Mouse (Mus musculus) midbrain, embryonic 13.5 days (tissue): ENCODE results near the gene Gm7271. TPM values are rescaled to one million over a fixed set of nuclear protein-coding genes. Genes with fewer than 3 reads are reported as not detected.

Source experiments
- ATAC-seq: fragments of 200-750 bp; cut with Nextera tagmentation; 2 replicates; pipeline ENCODE4 v1.8.0; 2017; ENCODE audit warnings: mild to moderate bottlenecking, moderate TSS enrichment, moderate library complexity
- H3K27ac ChIP-seq: fragments of 300-500 bp; sonication (generic); 2 replicates; pipeline ENCODE4 v1.5.1; 2015; ENCODE audit warnings: inconsistent platforms, mild to moderate bottlenecking, moderate library complexity
- H3K27me3 ChIP-seq: fragments of 300-500 bp; sonication (generic); 2 replicates; pipeline ENCODE4 v1.6.1; 2015; ENCODE audit warnings: mild to moderate bottlenecking, inconsistent platforms
- H3K36me3 ChIP-seq: fragments of 300-500 bp; sonication (generic); 2 replicates; pipeline ENCODE4 v1.6.1; 2015; ENCODE audit warnings: mild to moderate bottlenecking, inconsistent platforms
- H3K4me1 ChIP-seq: fragments of 300-500 bp; sonication (generic); replicated peaks from 2 replicates; pipeline ENCODE4 v1.6.1; 2015; ENCODE audit warnings: inconsistent platforms
- H3K4me2 ChIP-seq: fragments of 300-500 bp; sonication (generic); replicated peaks from 2 replicates; pipeline ENCODE4 v1.6.1; 2015; ENCODE audit warnings: moderate library complexity, mild to moderate bottlenecking, inconsistent platforms
- H3K4me3 ChIP-seq: fragments of 300-500 bp; sonication (generic); replicated peaks from 2 replicates; pipeline ENCODE4 v1.5.1; 2015; ENCODE audit warnings: mild to moderate bottlenecking, inconsistent platforms
- H3K9ac ChIP-seq: fragments of 300-500 bp; sonication (generic); replicated peaks from 2 replicates; pipeline ENCODE4 v1.6.1; 2015; ENCODE audit warnings: mild to moderate bottlenecking, inconsistent platforms
- H3K9me3 ChIP-seq: fragments of 300-500 bp; sonication (generic); 2 replicates; pipeline ENCODE4 v1.6.1; 2016; ENCODE audit warnings: mild to moderate bottlenecking, inconsistent platforms
- WGBS: fragments of 180-500 bp; shearing (Covaris S2); methylation state at CpG from one replicate; pipeline ENCODE4 v1.1.7; 2015; 5-methylcytosine and 5-hydroxymethylcytosine counted together
- polyA plus RNA-seq: library from polyadenylated mRNA; unstranded; fragments of >200 nt; fragmentation: Nextera tagmentation; extraction: Ambion mirVana; gene quantifications from 2 replicates; pipeline ENCODE4 v1.2.1, GENCODE M21; 2015

The Gm7271 gene
- not detected in 2 replicates for polyA plus RNA-seq

DNA sequence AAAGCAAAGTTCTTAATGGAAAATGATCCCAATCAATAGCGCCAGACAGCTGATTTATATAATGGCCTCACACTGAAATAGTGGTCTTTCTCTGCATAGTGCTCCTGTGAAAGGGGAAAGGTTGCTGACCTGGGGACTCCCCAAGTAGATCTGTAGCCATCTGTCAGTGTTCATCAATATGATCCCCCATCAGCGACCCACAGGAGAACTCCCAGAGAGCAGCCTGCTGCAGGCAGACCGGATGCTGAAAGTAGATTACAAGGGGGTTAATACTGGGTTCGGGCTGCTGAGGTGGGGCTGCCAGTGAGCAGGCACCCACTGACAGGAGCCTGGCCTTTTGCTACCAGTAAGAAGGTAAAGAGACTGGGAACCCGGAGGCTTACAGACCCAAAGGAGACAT, at the start of gene Gm7271:
Gene Gm7271, plus strand, starts transcription at position 230 of the 400 bp plus-strand sequence.
- no peak within 1 kb of the TSS for H3K27ac ChIP-seq
- H3K27me3 ChIP-seq: no peaks in the 10 kb centered on the region
- ATAC-seq: no peak
- no peak within 1 kb of the TSS for H3K4me2 ChIP-seq
- no peak within 1 kb of the TSS for H3K9ac ChIP-seq
- H3K4me1 ChIP-seq: no peaks in the 10 kb centered on the region; the same call in 1 of the 2 replicates
- no peak within 1 kb of the TSS for H3K4me3 ChIP-seq
- H3K9me3 ChIP-seq: no peaks in the 10 kb centered on the region
- WGBS: 46% methylated on average over 5 of the region's 5 CpGs
- H3K36me3 ChIP-seq: no peaks in the 10 kb centered on the region

DNA sequence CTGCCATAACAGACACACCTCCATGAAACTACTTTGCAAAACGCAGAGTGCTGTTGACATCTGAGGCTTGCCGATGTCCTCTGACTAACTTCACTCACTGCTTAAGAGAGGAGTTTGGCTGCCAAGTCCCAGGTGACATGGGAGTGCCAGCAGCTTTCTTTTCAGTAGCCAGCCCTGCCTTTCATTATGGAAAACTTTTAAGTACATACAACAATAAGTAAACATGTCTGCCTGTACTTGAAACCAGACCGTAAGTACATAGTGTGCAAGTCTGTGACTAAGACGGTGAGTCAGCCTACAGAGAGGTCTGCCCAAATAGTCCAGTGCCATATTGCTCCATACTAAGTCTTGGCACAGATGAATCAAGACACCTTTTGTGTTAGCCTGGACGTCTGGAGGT, 46.7 kb upstream of the Gm7271 start:
- Histone ChIP-seq H3K9ac (no peak overlapping the region), H3K27me3 (no peaks in the 10 kb centered on the region), H3K27ac (no peak overlapping the region), H3K9me3 (peaks cover 3% of the 10 kb centered on the region; the same call in 1 of the 2 replicates), H3K36me3 (no peaks in the 10 kb centered on the region), H3K4me3 (no peak overlapping the region), H3K4me1 (no peaks in the 10 kb centered on the region), H3K4me2 (no peak overlapping the region)
- ATAC-seq: no peak
- 88% methylated on average over 5 of the region's 5 CpGs for WGBS

DNA sequence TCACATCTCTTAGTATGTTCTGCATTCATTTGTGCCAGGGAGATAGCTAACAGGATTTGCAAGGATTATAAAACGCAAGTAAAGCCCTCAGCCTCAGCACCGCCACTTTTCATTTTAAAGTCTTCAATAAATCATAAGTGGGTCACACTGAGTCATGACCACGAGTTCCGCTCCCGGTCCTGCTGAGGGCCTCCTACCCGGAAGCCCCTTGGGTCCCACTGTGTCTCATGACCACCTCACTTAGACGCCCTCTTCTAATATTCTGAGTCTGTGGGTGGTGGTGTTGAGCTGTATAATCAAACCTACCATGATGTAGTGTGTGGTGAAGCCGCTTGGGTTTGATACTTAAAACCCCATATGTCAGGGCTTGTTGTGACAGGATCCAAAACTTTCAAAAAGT, 46.1 kb upstream of the Gm7271 start:
- H3K4me2 ChIP-seq: no peak overlapping the region
- peaks cover 3% of the 10 kb centered on the region; the same call in 1 of the 2 replicates for H3K9me3 ChIP-seq
- H3K4me3 ChIP-seq: no peak overlapping the region
- H3K27me3 ChIP-seq: no peaks in the 10 kb centered on the region
- no peaks in the 10 kb centered on the region for H3K36me3 ChIP-seq
- no peak overlapping the region for H3K27ac ChIP-seq
- 86% methylated on average over 8 of the region's 8 CpGs for WGBS
- H3K4me1 ChIP-seq: no peaks in the 10 kb centered on the region
- no peak overlapping the region for H3K9ac ChIP-seq
- ATAC-seq: no peak

DNA sequence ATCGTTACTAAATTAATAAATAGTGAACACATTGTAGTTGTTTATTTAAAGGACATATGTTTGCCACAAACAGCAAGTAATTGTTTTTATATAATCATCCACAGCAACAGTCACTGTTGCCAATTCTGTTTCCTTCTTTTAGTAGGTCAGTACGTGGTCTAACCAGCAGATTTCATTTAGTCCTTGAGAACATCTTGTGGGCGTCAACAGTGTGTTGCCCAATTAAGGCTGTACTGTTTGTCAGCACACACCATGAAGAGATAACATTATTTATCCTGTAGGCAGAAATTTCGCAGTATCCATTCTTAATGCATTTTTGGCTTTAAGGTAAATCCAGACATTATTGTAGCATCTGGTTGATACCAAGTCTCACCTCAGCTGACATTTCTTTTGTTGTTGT, 42.4 kb upstream of the Gm7271 start:
- no peak overlapping the region for H3K4me3 ChIP-seq
- WGBS: 83% methylated on average over 4 of the region's 4 CpGs

DNA sequence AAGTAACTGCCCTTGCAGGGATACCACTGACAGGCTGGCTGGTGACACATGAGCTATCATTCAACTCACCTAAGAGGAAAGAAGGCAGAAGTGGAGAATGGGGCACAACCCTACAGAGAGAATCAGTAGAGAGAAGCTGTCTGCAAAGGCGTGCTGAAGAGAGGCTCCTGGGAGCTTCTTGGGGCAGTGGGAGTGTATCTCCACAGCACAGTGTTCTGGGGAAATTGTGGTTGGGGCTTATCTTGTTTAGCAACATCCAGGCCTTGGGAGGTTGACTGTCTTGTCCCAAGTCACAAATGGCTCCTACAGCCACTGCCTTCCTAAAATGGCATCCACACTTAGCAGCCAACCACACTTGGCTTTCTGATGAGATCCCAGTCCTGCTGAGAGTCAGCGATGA, 8.9 kb upstream of the Gm7271 start:
- ATAC-seq: no peak
- 87% methylated on average over 2 of the region's 2 CpGs for WGBS
- Histone ChIP-seq H3K36me3 (no peaks in the 10 kb centered on the region), H3K27ac (no peak overlapping the region), H3K4me1 (no peaks in the 10 kb centered on the region), H3K4me2 (no peak overlapping the region), H3K27me3 (no peaks in the 10 kb centered on the region), H3K9me3 (no peaks in the 10 kb centered on the region), H3K9ac (no peak overlapping the region), H3K4me3 (no peak overlapping the region)

More for the DNA sequence above, 42.4 kb upstream of the Gm7271 start:
- H3K27me3 ChIP-seq: no peaks in the 10 kb centered on the region
- H3K27ac ChIP-seq: no peak overlapping the region
- H3K36me3 ChIP-seq: no peaks in the 10 kb centered on the region
- no peaks in the 10 kb centered on the region for H3K4me1 ChIP-seq
- ATAC-seq: no peak
- no peaks in the 10 kb centered on the region for H3K9me3 ChIP-seq
- H3K4me2 ChIP-seq: no peak overlapping the region
- no peak overlapping the region for H3K9ac ChIP-seq

DNA sequence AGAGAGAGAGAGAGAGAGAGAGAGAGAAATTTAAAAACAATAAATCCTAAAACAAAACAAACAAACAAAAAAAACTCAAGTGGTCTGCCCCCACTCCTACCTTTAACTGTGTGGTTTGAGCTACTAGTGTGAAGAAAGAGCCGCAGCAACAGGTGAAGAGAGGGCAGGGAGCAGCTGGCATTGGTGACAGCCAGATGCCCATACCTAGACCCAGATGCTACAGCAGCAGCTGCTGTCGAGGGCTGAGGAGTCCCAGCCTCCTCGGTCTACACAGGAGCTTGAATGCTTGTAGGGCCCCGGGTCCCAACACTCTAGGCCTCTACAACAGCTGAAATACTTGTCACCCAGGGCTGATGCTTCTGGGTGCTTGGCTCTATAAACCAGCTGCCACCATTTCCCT, 7.0 kb upstream of the Gm7271 start:
- WGBS: 86% methylated on average over 4 of the region's 4 CpGs
- H3K9me3 ChIP-seq: no peaks in the 10 kb centered on the region
- ATAC-seq: no peak
- no peak overlapping the region for H3K27ac ChIP-seq
- no peaks in the 10 kb centered on the region for H3K27me3 ChIP-seq
- no peak overlapping the region for H3K4me2 ChIP-seq
- no peaks in the 10 kb centered on the region for H3K4me1 ChIP-seq
- H3K36me3 ChIP-seq: no peaks in the 10 kb centered on the region
- no peak overlapping the region for H3K9ac ChIP-seq
- no peak overlapping the region for H3K4me3 ChIP-seq

DNA sequence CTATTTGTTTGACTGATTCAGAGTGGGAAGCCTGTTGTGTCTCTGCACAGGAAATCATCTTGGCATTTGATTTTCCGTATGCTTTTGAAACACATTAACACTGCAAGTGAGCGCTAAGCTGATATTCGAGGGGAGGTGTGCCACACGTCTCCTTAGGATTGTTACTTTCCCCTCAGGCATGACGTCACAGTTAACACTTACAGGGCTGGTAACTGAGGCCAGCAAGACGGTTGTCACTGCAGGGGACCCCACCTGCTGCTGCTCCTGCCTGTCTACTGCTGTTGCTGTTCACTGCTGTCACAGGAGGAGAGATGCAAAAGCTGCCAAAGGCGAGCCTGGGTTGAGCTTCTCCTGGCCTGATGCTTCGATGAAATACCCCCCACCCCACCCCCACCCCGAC, 6.1 kb upstream of the Gm7271 start:
- no peak for ATAC-seq
- Histone ChIP-seq H3K9me3 (no peaks in the 10 kb centered on the region), H3K4me3 (no peak overlapping the region), H3K4me1 (no peaks in the 10 kb centered on the region), H3K4me2 (no peak overlapping the region), H3K36me3 (no peaks in the 10 kb centered on the region), H3K27me3 (no peaks in the 10 kb centered on the region), H3K27ac (no peak overlapping the region), H3K9ac (no peak overlapping the region)
- 33% methylated on average over 9 of the region's 9 CpGs for WGBS

DNA sequence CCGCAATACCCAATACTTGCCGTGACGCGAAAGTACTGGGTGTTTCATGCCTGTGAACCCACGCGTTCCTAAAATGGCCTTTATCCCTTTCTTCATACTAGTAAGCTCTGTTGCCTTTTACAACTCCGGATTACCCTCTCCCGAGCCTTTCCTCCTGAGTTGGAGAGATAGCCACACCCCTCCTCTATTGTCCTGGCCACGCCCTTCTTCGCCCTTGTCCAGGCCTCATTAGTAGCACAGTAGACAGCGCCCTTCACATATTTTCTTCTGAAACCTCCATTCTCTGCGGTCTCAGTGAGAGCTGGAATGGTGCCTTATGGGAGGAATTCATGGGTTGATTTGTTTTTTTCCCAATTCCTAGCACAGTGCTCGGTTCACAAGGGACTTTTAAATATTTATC, 11.3 kb downstream of the Gm7271 start:
- H3K4me1 ChIP-seq: no peaks in the 10 kb centered on the region
- no peaks in the 10 kb centered on the region for H3K36me3 ChIP-seq
- 79% methylated on average over 13 of the region's 13 CpGs for WGBS
- no peak overlapping the region for H3K4me3 ChIP-seq
- H3K27me3 ChIP-seq: no peaks in the 10 kb centered on the region
- no peak overlapping the region for H3K9ac ChIP-seq
- no peak overlapping the region for H3K27ac ChIP-seq
- ATAC-seq: no peak
- H3K4me2 ChIP-seq: no peak overlapping the region
- no peaks in the 10 kb centered on the region for H3K9me3 ChIP-seq

DNA sequence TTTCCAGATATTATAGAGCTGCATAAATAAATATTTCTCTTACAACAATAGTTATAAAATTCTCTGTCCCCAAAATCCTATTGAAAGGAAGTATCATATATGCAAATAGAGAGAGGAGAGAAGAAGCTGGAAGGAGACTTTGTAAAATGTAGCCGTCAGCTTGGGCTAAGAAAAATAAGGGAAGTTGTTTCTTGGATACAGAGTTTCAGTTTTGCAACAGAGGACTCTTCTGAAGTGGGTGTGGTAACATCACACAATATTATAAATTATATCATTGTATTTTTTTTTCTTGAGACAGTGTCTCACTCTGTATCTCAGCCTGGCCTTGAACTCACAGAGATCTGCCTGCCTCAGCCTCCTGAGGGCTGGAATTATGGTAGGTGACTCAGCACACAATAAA, 38.6 kb downstream of the Gm7271 start:
- no peak overlapping the region for H3K9ac ChIP-seq
- no peaks in the 10 kb centered on the region for H3K9me3 ChIP-seq
- H3K27ac ChIP-seq: no peak overlapping the region
- H3K4me3 ChIP-seq: no peak overlapping the region
- ATAC-seq: no peak
- 90% methylated on average over 1 of the region's 1 CpGs for WGBS
- H3K27me3 ChIP-seq: no peaks in the 10 kb centered on the region
- H3K4me2 ChIP-seq: no peak overlapping the region
- H3K36me3 ChIP-seq: no peaks in the 10 kb centered on the region
- no peaks in the 10 kb centered on the region for H3K4me1 ChIP-seq

DNA sequence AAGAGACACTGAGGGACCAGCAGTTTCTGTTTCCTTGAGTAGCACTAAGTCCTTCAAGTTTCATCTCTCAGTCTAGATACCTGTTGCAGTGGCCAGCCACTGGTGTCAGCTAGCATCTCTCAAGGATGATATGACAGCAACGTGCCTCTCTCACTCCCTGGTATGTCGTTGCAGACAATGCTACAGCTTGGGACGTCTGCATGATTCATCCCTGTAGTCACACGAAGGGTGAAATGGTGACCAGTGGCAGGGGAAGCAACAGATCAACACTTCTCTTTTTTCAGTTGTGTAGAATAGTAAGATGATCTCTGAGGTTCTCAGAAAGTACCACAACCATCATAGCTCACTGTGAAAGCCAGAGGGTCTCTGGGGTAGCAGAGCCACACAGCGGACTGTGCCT, 40.8 kb downstream of the Gm7271 start:
- WGBS: 82% methylated on average over 5 of the region's 5 CpGs
- no peak overlapping the region for H3K4me2 ChIP-seq
- no peak overlapping the region for H3K9ac ChIP-seq
- no peak overlapping the region for H3K4me3 ChIP-seq
- no peaks in the 10 kb centered on the region for H3K9me3 ChIP-seq
- H3K36me3 ChIP-seq: no peaks in the 10 kb centered on the region
- no peak overlapping the region for H3K27ac ChIP-seq
- H3K27me3 ChIP-seq: no peaks in the 10 kb centered on the region
- H3K4me1 ChIP-seq: no peaks in the 10 kb centered on the region
- ATAC-seq: no peak

DNA sequence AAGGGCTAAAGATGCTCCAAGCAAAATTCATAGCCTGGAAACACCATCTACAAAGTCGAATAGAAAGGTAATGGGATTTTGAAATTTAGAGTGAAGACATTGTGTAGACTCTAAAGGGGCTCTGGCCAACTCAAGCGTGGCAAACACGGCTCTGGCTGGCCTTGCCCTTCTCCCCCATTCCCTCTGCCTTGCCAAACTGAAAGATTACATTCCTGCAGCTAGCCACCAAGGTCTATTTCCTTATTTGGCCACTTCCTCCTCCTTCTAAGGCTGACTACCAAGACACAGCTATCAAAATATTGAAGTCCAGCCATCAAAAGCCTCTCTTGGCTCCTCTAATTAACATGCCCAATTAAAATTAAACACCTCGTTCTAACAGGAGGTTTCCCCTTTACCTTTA, 41.2 kb downstream of the Gm7271 start:
- Histone ChIP-seq H3K27me3 (no peaks in the 10 kb centered on the region), H3K9me3 (no peaks in the 10 kb centered on the region), H3K27ac (no peak overlapping the region), H3K36me3 (no peaks in the 10 kb centered on the region), H3K9ac (no peak overlapping the region), H3K4me1 (peaks cover 4% of the 10 kb centered on the region), H3K4me2 (no peak overlapping the region), H3K4me3 (no peak overlapping the region)
- WGBS: 53% methylated on average over 4 of the region's 4 CpGs
- no peak for ATAC-seq

DNA sequence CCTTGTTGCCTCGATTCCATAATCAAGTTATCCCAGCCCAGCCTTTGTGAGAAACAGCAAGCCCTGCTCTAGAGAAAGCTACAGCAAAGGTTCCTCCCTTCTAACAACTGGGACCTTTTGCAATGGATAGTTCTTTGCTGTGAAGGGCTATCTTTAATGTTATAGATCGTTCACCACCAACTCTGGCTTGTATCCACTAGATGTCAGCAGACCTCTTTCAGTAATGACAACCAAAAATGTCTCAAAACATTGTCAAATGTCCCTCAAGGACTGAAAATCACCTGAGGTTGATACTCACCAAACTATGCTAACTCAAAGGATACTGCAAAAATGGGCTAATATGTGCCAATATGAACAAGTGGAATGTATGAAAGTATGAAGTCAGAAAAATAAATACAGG, 42.0 kb downstream of the Gm7271 start:
- peaks cover 12% of the 10 kb centered on the region for H3K4me1 ChIP-seq
- no peaks in the 10 kb centered on the region for H3K36me3 ChIP-seq
- H3K4me2 ChIP-seq: no peak overlapping the region
- no peak overlapping the region for H3K9ac ChIP-seq
- H3K9me3 ChIP-seq: no peaks in the 10 kb centered on the region
- no peak overlapping the region for H3K27ac ChIP-seq
- WGBS: 61% methylated on average over 2 of the region's 2 CpGs
- H3K4me3 ChIP-seq: no peak overlapping the region
- no peak for ATAC-seq
- no peaks in the 10 kb centered on the region for H3K27me3 ChIP-seq

DNA sequence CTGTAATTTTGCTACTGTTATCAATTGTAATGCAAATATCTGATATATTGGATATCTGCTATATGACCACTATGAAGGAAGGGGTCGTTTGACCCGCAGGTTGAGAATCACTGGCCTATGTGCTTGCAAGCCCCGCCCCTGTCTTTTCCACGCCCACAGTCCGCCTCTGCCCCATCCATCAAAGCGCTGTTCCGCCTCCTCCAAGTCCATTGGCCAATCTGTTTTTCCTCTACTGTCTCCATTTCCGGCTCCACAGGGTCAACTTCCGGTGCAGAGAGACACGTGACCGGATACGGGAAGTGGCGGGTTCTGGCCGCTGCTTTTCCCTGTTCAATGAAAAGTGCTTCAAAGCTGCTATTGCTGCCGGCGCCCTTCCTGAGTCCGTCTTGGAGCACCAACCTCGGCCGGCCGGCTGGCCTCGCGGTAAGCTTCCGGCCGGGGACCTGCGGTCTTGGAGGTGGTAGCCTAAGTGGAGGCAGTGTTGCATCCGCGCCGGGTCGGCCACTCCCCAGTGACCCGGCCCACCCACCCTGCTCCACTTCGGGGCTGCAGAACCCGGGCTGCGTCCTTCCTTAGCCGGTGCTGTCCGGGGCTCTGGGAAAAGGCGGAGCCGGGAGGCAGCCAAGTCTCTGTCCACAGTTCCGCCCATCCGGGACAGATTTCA, 45.3 kb downstream of the Gm7271 start, which contains the start of gene Exoc1:
Gene Exoc1, plus strand, starts transcription at position 272 of the 664 bp plus-strand sequence.
- peaks cover 11% of the 10 kb centered on the region for H3K36me3 ChIP-seq
- peak within 1 kb of the TSS; percentile 82 for H3K9ac ChIP-seq
- peaks cover 17% of the 10 kb centered on the region for H3K4me1 ChIP-seq
- peak within 1 kb of the TSS; percentile 96 for H3K4me3 ChIP-seq
- peak; percentile 100 for ATAC-seq
- H3K4me2 ChIP-seq: peak within 1 kb of the TSS; percentile 94
- H3K27me3 ChIP-seq: no peaks in the 10 kb centered on the region
- H3K27ac ChIP-seq: peak within 1 kb of the TSS; percentile 76
- no peaks in the 10 kb centered on the region for H3K9me3 ChIP-seq
- WGBS: under 1% methylated on average over 39 of the region's 39 CpGs
